Mouse (Mus musculus) midbrain, embryonic 10.5 days (tissue): Measurements from ENCODE around the gene Sh3bp1. TPM values are rescaled to one million over a fixed set of nuclear protein-coding genes. Genes with fewer than 3 reads are reported as not detected.
"Not testable (repeated sequence)": the region's sequence is repeated elsewhere in the genome, so short reads cannot be mapped to it uniquely, and the experiment has no call there.

Experiments
- DNase-seq: peaks from one replicate; pipeline ENCODE4 v3.0.0-alpha.2; 2017; ENCODE audit warnings: low spot score
- H3K27ac ChIP-seq: fragments of 300-500 bp; sonication (generic); replicated peaks from 2 replicates; pipeline ENCODE4 v1.5.1; 2016; ENCODE audit warnings: mild to moderate bottlenecking
- H3K27me3 ChIP-seq: fragments of 300-500 bp; sonication (generic); 2 replicates; pipeline ENCODE4 v1.6.1; 2016; ENCODE audit warnings: low read depth, mild to moderate bottlenecking; ENCODE audit not compliant: poor library complexity, severe bottlenecking
- H3K36me3 ChIP-seq: fragments of 300-500 bp; sonication (generic); 2 replicates; pipeline ENCODE4 v1.6.1; 2016; ENCODE audit warnings: mild to moderate bottlenecking, moderate library complexity
- H3K4me1 ChIP-seq: fragments of 300-500 bp; sonication (generic); 2 replicates; pipeline ENCODE4 v1.6.1; 2016
- H3K4me3 ChIP-seq: fragments of 300-500 bp; sonication (generic); 2 replicates; pipeline ENCODE4 v1.5.1; 2016; ENCODE audit warnings: mild to moderate bottlenecking, moderate library complexity
- H3K9me3 ChIP-seq: fragments of 300-500 bp; sonication (generic); replicated peaks from 2 replicates; pipeline ENCODE4 v1.6.1; 2016; ENCODE audit warnings: mild to moderate bottlenecking
- WGBS: fragments of 180-500 bp; shearing (Covaris S2); methylation state at CpG from one replicate; pipeline ENCODE4 v1.1.7; 2016; 5-methylcytosine and 5-hydroxymethylcytosine counted together
- polyA plus RNA-seq: library from polyadenylated mRNA; unstranded; fragments of >200 nt; fragmentation: Nextera tagmentation; extraction: Ambion mirVana; gene quantifications from 2 replicates; pipeline ENCODE4 v1.2.1, GENCODE M21; 2016

The Sh3bp1 gene
- polyA plus RNA-seq, 1 experiment from 2014 or later: 18.7 TPM

- H3K27ac ChIP-seq: peak overlapping the region; percentile 69
- H3K9me3 ChIP-seq: no peaks in the 10 kb centered on the region
- no peaks in the 10 kb centered on the region for H3K36me3 ChIP-seq
- H3K27me3 ChIP-seq: no peaks in the 10 kb centered on the region
- no peak for DNase-seq
- WGBS: 60% methylated on average over 7 of the region's 7 CpGs
- H3K4me1 ChIP-seq: peaks cover 31% of the 10 kb centered on the region
- peak overlapping the region; percentile 14; the same call in 1 of the 2 replicates for H3K4me3 ChIP-seq
Observed at GRCm38 (mm10) chr15:78868826-78869233, 30.7 kb upstream of the Sh3bp1 start.

GRCm38 (mm10) chr15:78869775-78870174 is 29.8 kb upstream of the Sh3bp1 start:
- H3K27me3 ChIP-seq: no peaks in the 10 kb centered on the region
- H3K36me3 ChIP-seq: no peaks in the 10 kb centered on the region
- no peak overlapping the region for H3K27ac ChIP-seq
- no peaks in the 10 kb centered on the region for H3K9me3 ChIP-seq
- 28% methylated on average over 6 of the region's 6 CpGs for WGBS
- H3K4me3 ChIP-seq: no peak overlapping the region
- peak; percentile 54 for DNase-seq
- H3K4me1 ChIP-seq: peaks cover 32% of the 10 kb centered on the region

- H3K36me3 ChIP-seq: no peaks in the 10 kb centered on the region
- WGBS: 65% methylated on average over 5 of the region's 5 CpGs
- no peaks in the 10 kb centered on the region for H3K9me3 ChIP-seq
- H3K4me1 ChIP-seq: peaks cover 51% of the 10 kb centered on the region
- H3K27me3 ChIP-seq: no peaks in the 10 kb centered on the region
- no peak overlapping the region for H3K27ac ChIP-seq
- H3K4me3 ChIP-seq: no peak overlapping the region
- no peak for DNase-seq
Observed at GRCm38 (mm10) chr15:78872021-78872608, 27.5 kb upstream of the Sh3bp1 start.

- H3K9me3 ChIP-seq: no peaks in the 10 kb centered on the region
- H3K27ac ChIP-seq: peak overlapping the region; percentile 52; the same call in 1 of the 2 replicates
- WGBS: 53% methylated on average over 13 of the region's 13 CpGs
- H3K4me1 ChIP-seq: peaks cover 48% of the 10 kb centered on the region
- no peak overlapping the region for H3K4me3 ChIP-seq
- H3K27me3 ChIP-seq: no peaks in the 10 kb centered on the region
- DNase-seq: no peak
- no peaks in the 10 kb centered on the region for H3K36me3 ChIP-seq
Observed at GRCm38 (mm10) chr15:78873803-78874435, 25.6 kb upstream of the Sh3bp1 start.

- WGBS: 81% methylated on average over 8 of the region's 8 CpGs
- peaks cover 3% of the 10 kb centered on the region for H3K36me3 ChIP-seq
- DNase-seq: no peak
- H3K4me1 ChIP-seq: peaks cover 54% of the 10 kb centered on the region
- H3K27ac ChIP-seq: no peak overlapping the region; the same call in 1 of the 2 replicates
- H3K27me3 ChIP-seq: no peaks in the 10 kb centered on the region
- no peak overlapping the region for H3K4me3 ChIP-seq
- H3K9me3 ChIP-seq: no peaks in the 10 kb centered on the region
Observed at GRCm38 (mm10) chr15:78874989-78875388, 24.6 kb upstream of the Sh3bp1 start.

- no peaks in the 10 kb centered on the region for H3K9me3 ChIP-seq
- no peaks in the 10 kb centered on the region for H3K27me3 ChIP-seq
- no peak for DNase-seq
- peak overlapping the region; percentile 60 for H3K4me3 ChIP-seq
- H3K27ac ChIP-seq: peak overlapping the region; percentile 96
- H3K36me3 ChIP-seq: peaks cover 7% of the 10 kb centered on the region
- peaks cover 58% of the 10 kb centered on the region for H3K4me1 ChIP-seq
- 81% methylated on average over 5 of the region's 5 CpGs for WGBS
Observed at GRCm38 (mm10) chr15:78875537-78875936, 24.0 kb upstream of the Sh3bp1 start.

- Histone ChIP-seq H3K4me3 (peak overlapping the region; percentile 60), H3K27ac (peak overlapping the region; percentile 96), H3K4me1 (peaks cover 61% of the 10 kb centered on the region), H3K27me3 (no peaks in the 10 kb centered on the region), H3K36me3 (peaks cover 15% of the 10 kb centered on the region), H3K9me3 (no peaks in the 10 kb centered on the region)
- 6% methylated on average over 17 of the region's 17 CpGs for WGBS
- peak; percentile 85 for DNase-seq
Observed at GRCm38 (mm10) chr15:78876258-78876696, 23.3 kb upstream of the Sh3bp1 start.

- H3K4me3 ChIP-seq: peak within 1 kb of the TSS; percentile 60
- under 1% methylated on average over 90 of the region's 95 CpGs for WGBS
- DNase-seq: peak; percentile 96
- H3K27me3 ChIP-seq: no peaks in the 10 kb centered on the region
- peak within 1 kb of the TSS; percentile 96 for H3K27ac ChIP-seq
- H3K4me1 ChIP-seq: peaks cover 58% of the 10 kb centered on the region
- no peaks in the 10 kb centered on the region for H3K9me3 ChIP-seq
- peaks cover 24% of the 10 kb centered on the region for H3K36me3 ChIP-seq
Observed at GRCm38 (mm10) chr15:78876991-78877809, 22.4 kb upstream of the Sh3bp1 start, which contains the start of gene Gga1. TSS of gene Gga1 (plus strand) at chr15:78877190.

GRCm38 (mm10) chr15:78877810-78878390 is 21.7 kb upstream of the Sh3bp1 start:
- peaks cover 52% of the 10 kb centered on the region for H3K4me1 ChIP-seq
- H3K36me3 ChIP-seq: peaks cover 31% of the 10 kb centered on the region
- no peak for DNase-seq
- peak overlapping the region; percentile 60 for H3K4me3 ChIP-seq
- peak overlapping the region; percentile 96 for H3K27ac ChIP-seq
- H3K27me3 ChIP-seq: no peaks in the 10 kb centered on the region
- WGBS: 1% methylated on average over 17 of the region's 17 CpGs
- H3K9me3 ChIP-seq: no peaks in the 10 kb centered on the region

GRCm38 (mm10) chr15:78878792-78879516 is 20.6 kb upstream of the Sh3bp1 start:
- peaks cover 41% of the 10 kb centered on the region for H3K36me3 ChIP-seq
- not testable (repeated sequence) for H3K4me3 ChIP-seq, H3K27me3 ChIP-seq, H3K9me3 ChIP-seq, DNase-seq
- peaks cover 48% of the 10 kb centered on the region for H3K4me1 ChIP-seq
- 0 out of 2 replicates have a peak overlapping the region, but pooled peaks have one; percentile 42 for H3K27ac ChIP-seq
- 82% methylated on average over 7 of the region's 7 CpGs for WGBS

- no peak overlapping the region for H3K27ac ChIP-seq
- 95% methylated on average over 8 of the region's 8 CpGs for WGBS
- H3K27me3 ChIP-seq: no peaks in the 10 kb centered on the region
- peaks cover 55% of the 10 kb centered on the region for H3K36me3 ChIP-seq
- H3K9me3 ChIP-seq: no peaks in the 10 kb centered on the region
- no peak overlapping the region for H3K4me3 ChIP-seq
- DNase-seq: no peak
- H3K4me1 ChIP-seq: peaks cover 39% of the 10 kb centered on the region
Observed at GRCm38 (mm10) chr15:78880432-78880831, 19.1 kb upstream of the Sh3bp1 start.

- Histone ChIP-seq H3K9me3 (no peaks in the 10 kb centered on the region), H3K4me3 (no peak overlapping the region), H3K36me3 (peaks cover 69% of the 10 kb centered on the region), H3K27ac (no peak overlapping the region), H3K4me1 (peaks cover 27% of the 10 kb centered on the region), H3K27me3 (no peaks in the 10 kb centered on the region)
- 84% methylated on average over 3 of the region's 3 CpGs for WGBS
- DNase-seq: no peak
Observed at GRCm38 (mm10) chr15:78881828-78882227, 17.7 kb upstream of the Sh3bp1 start.
